Mouse (Mus musculus): ENCODE measurements around the gene Pls1. TPM values are rescaled to one million over a fixed set of nuclear protein-coding genes. Genes with fewer than 3 reads are reported as not detected.

Pls1 gene
- total RNA-seq, 2 experiments from 2014 or later, result 9.2 to 12.3 TPM

DNA sequence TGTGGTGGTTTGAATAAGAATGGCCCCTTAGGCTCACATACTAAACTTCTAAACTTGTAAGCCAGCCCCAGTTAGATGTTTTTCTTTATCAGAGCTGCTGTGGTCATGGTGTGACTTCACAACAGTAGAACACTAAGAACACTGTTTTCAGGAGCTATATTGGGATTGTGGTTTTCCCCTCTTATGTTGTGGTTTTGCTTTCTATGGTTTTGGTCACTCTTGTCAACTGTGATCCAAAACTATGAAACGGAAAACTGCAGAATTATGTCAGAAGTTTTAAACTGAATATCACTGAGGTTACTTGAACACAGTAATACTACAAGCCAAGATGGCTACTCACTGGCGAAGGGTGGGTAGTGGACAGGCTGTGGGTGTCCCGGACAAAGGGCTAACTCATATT lies 12.4 kb downstream of the Pls1 start:
- Histone ChIP-seq H3K27ac (no peak overlapping the region), H3K4me3 (no peak overlapping the region)
- no peak for TF ChIP-seq CTCF (conservative IDR thresholded peaks at IDR 0.05)
- DNase-seq (ENCODE audit: low spot score in 2 of 2), result no peak

DNA sequence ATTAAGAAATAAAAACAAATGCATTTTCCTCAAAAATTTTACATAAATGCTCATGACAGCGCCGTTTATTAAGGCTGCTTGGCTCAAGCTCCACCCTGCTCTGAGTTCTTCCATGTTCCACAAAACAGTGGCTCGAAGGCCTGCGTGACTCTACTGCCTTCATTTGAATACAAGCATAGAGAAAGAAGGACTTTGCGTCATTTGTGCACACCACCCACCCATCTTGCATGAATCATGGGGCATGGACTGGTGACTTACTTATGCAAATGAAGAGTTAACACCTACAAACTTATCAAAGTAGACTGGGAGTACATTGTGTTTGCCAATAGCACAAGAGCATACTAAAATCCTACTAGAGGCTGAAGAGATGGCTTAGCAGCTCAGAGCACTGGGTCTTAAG lies 17.5 kb downstream of the Pls1 start:
- Histone ChIP-seq H3K4me3 (no peak overlapping the region), H3K27ac (no peak overlapping the region)
- no peak for DNase-seq (ENCODE audit: low spot score in 2 of 2)
- TF ChIP-seq CTCF (conservative IDR thresholded peaks at IDR 0.05), result no peak

DNA sequence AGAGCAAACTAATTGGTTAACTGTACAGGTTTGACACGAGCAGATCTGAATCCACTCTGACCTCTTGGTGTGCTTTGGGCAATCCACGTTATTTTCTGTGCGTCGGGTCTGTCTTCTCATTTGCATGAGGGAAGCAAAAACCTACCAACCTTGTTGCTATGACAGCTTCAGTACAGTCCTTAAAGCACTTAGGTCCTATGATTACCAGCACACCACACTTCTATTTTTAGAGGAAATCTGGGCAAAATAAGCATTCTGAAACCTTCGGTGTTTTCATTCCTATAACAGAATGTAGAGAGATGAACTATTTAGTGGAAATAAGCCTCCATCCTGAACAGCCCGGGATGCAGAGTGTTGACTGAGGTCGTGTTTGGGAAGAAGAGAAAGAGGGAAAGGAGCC lies 22.6 kb downstream of the Pls1 start:
- DNase-seq (ENCODE audit: low spot score in 2 of 2), result no peak
- TF ChIP-seq CTCF (conservative IDR thresholded peaks at IDR 0.05), result no peak
- H3K4me3 ChIP-seq, result no peak overlapping the region
- H3K27ac ChIP-seq, result peak overlapping the region; percentile 56

DNA sequence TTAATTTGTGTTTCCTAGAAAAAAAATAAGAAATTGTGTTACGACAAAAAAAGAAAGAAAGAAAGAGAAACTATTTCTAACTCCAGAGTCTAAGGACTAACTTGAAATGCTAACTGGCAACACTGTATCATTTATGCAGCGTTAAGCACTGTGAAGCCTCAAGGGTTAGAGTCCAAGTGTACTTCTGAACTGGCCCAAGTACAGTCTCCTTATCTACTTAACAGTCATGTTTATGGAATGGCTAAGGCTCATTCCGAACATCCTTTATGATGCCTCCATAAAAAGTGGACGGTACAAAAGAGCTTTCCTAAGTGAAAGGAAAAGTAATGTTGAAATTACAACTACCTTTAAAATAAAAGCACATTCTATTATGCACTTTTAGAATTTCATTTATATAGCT lies 29.4 kb downstream of the Pls1 start:
- Histone ChIP-seq H3K27ac (no peak overlapping the region), H3K4me3 (no peak overlapping the region)
- no peak for TF ChIP-seq CTCF (conservative IDR thresholded peaks at IDR 0.05)
- DNase-seq (ENCODE audit: low spot score in 2 of 2), result no peak

DNA sequence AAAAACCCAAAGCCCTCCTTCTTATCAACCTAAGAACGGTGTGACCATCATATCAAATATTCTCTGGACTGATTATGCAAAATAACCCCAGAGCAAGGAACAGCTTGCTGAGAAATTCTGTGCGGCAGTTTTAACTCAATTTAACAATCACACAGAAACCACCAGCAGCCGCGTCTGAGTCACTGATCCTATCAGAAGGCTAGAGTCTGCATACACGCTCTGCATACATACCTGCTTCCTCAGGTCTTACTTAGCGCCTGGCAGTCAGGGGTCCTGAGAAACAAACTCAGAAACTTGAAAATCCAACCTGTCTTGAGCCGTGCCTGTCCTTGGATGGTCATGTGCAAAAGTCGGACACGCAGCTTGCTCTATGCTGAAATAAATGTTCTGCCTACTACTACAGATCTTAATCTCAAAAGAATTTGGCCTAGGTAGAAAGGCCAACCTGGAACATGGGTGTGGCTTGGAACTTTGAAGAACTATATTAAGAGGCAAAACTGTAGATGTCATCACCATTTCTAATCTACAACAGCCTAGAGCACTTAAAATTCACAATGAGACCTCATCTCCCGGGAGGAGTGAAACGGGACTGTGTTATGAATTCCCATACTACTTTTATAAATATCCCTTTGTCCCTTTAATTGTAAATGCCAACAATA lies 30.0 kb downstream of the Pls1 start:
- TF ChIP-seq CTCF (conservative IDR thresholded peaks at IDR 0.05), result no peak
- Histone ChIP-seq H3K4me3 (no peak overlapping the region), H3K27ac (peak overlapping the region; percentile 78; the same call in 1 of the 2 replicates)
- no peak for DNase-seq (ENCODE audit: low spot score in 2 of 2)

GRCm38 (mm10) chr9:95813721-95814531 lies 31.2 kb downstream of the Pls1 start:
- H3K27ac ChIP-seq, result peak overlapping the region; percentile 78
- no peak for TF ChIP-seq CTCF (conservative IDR thresholded peaks at IDR 0.05)
- DNase-seq (ENCODE audit: low spot score in 2 of 2), result no peak
- H3K4me3 ChIP-seq, result no peak overlapping the region

DNA sequence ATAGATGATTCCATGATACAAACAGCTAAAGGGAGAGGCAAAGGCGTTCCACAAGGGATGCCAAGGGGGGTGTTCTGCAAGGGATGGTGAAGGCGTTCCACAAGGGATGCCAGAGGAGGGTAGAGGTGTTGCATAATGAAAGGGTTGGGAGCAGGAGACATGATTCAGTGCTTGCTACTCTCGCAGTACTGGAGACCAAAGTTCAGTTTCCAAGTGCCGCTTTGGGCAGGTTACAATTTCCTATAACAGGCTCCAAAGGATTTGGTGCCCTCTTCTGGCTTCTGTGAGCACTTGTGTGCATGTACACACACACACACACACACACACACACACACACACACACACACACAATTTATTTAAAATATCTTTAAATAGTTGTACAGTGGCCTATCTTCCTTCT lies 33.3 kb downstream of the Pls1 start:
- no peak for TF ChIP-seq CTCF (conservative IDR thresholded peaks at IDR 0.05)
- Histone ChIP-seq H3K27ac (no peak overlapping the region), H3K4me3 (no peak overlapping the region)
- DNase-seq (ENCODE audit: low spot score in 2 of 2), result no peak

- Histone ChIP-seq H3K4me3 (no peak overlapping the region), H3K27ac (peak overlapping the region; percentile 65)
- no peak for DNase-seq (ENCODE audit: low spot score in 2 of 2)
- no peak for TF ChIP-seq CTCF (conservative IDR thresholded peaks at IDR 0.05)
These were observed 35.5 kb downstream of the Pls1 start for GRCm38 (mm10) chr9:95809596-95809995.

- H3K4me3 ChIP-seq, result no peak overlapping the region
- no peak overlapping the region for H3K27ac ChIP-seq
- DNase-seq (ENCODE audit: low spot score in 2 of 2), result no peak
- no peak for TF ChIP-seq CTCF (conservative IDR thresholded peaks at IDR 0.05)
These were observed 39.7 kb downstream of the Pls1 start for GRCm38 (mm10) chr9:95805449-95805848.

DNA sequence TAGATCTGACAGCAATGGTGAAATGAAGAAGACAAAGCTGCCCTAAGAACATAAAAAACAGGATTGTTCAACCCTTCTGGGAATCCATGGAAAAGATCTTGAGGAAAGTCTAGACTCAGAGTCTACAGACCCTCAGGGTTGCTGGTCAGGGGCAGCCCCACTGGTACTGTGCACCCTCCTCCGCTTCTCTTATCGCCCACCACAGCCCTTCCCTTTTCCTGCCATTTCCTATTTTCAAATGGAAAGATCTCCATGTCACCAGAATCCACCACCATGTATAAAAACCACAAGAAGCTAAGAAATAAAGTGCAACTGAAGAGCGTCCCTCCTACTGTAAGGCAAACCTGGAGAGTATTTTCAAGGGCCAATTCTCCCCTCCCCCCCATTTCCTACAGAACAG lies 41.3 kb downstream of the Pls1 start:
- Histone ChIP-seq H3K27ac (no peak overlapping the region), H3K4me3 (no peak overlapping the region)
- TF ChIP-seq CTCF (conservative IDR thresholded peaks at IDR 0.05), result no peak
- DNase-seq (ENCODE audit: low spot score in 2 of 2), result no peak

DNA sequence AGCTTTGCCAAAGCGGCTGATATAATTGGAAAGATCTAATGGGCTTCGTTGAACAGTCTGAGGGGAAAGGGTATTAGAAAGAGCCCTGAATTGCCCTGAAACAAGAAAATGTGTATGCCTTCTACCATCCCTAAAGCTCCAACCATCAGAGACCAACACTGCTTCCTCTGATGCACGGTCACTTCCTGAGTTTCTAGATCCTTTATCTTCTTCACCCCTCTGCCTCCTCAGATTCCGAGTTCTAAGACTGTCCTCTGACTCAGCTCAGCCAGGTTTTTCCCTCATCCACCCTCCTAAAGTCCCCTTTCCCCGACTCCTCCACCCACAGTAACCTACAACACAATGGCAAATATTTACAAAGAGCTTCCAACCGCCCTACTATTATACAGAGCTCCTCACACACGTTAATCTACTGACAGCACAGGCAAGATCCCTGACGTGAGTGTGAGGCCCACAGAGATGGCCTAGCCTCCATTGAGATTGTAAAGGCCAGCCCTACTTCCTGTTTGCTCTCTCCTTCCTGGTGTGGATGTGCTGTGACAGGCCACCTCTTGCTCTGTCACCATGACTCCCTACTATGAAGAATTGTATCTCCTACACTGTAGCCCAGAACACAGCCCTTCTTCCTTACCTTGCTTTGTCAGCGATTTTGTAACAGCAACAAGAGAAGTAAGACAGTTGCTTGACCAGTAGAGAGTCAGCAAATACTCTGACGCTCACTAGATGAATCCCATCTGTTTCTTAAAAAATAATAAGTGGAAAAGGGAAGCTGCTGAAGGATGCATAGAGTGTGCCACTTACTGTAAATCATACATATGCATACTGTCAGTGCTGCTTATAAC lies 43.3 kb downstream of the Pls1 start:
- no peak for DNase-seq (ENCODE audit: low spot score in 2 of 2)
- TF ChIP-seq CTCF (conservative IDR thresholded peaks at IDR 0.05), result no peak
- Histone ChIP-seq H3K27ac (no peak overlapping the region), H3K4me3 (no peak overlapping the region)

DNA sequence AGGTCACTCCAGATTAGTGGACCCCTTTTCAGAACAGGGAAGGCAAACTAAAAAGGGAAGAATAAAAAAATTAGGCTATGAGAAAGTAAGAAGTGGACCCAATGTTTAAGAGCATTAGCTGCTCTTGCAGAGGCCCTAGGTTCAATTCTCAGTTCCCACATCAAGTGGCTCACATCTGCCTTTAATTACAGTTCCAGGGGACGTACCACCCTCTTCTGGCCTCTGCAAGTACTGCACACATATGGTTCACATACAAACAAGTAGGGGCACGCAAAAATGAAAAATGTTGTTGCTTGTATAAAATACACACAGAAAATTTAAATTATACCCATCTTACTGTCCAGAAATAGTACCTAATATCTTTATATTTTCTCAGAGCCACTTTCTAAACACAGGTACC lies 48.8 kb downstream of the Pls1 start:
- H3K4me3 ChIP-seq, result no peak overlapping the region
- peak; percentile 34; the same call in 1 of the 2 replicates for TF ChIP-seq CTCF (conservative IDR thresholded peaks at IDR 0.05)
- H3K27ac ChIP-seq, result no peak overlapping the region
- no peak for DNase-seq (ENCODE audit: low spot score in 2 of 2)

DNA sequence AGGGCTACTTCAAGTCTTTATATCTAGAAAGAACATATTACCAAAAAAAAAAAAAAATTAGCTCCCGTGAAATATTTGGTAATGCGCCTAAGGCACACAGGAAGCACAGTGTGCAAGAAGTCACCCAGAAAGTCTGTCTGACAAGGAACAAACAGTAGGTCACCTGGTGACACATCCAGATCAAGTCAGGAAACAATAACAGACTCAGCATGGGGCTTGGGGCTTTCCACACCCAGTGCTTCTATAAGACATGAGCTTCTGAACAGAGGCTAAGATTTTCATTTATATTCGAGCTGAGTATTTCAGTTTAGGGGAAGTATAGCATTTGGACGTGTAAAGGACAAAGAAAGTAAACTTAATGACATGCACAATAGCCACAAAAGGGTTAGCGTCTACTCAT lies 49.3 kb downstream of the Pls1 start:
- DNase-seq (ENCODE audit: low spot score in 2 of 2), result no peak
- H3K4me3 ChIP-seq, result no peak overlapping the region
- H3K27ac ChIP-seq, result no peak overlapping the region
- TF ChIP-seq CTCF (conservative IDR thresholded peaks at IDR 0.05), result no peak
